8 mouse cellular contexts compared by ENCODE assay signal in the genomic region with DNA sequence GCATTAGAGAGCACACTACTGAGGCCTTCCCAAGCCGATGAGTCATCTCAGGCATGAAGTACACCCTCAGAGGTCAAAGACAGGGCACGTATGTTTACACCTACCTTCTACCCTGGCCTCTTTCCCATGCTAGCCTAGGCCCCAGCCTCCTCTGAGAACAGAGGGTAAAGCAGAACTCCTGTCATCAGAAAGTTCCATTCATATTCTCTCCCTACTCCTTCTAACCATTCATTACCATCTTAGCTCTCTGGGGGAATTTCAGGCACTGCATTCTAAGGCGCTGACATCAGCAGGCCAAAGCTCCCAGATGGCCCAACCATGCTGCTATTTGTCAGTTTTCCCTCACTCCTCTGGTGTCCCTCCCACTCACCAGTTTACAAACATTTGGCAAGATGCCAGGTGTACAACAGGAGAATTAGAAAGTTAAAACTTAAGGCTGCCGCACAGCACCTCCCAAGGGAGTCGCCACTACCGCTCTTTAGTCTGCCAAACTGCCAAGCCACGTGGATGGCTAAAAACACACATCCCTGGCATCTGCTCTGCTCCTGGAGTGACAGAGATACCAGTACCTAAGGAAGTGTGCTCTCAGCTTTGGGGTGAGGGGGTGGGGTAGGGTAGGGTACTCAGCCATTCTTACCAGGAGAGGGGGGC. TPM values are rescaled to one million over a fixed set of nuclear protein-coding genes. Genes with fewer than 3 reads are reported as not detected.
A peak's percentile ranks its signal among the peaks of the same experiment; 100 is the strongest.
DNase-seq lines count a peak whose midpoint lies in the region; ATAC-seq and TF ChIP-seq lines count a peak whose summit lies in the region.

No protein-coding gene starts in this region.

- peaks cover 81% of the 10 kb centered on the region for H3K36me3 ChIP-seq in liver, adult 2 months (ENCODE audit: control insufficient read depth, insufficient read depth, low read length)
- peaks cover 97% of the 10 kb centered on the region for H3K36me3 ChIP-seq in liver, embryonic 16.5 days (ENCODE audit: control insufficient read depth, insufficient read depth)
- H3K36me3 ChIP-seq in hindbrain, embryonic 14.5 days (replicated peaks; ENCODE audit: control insufficient read depth, insufficient read depth) = peaks cover 100% of the 10 kb centered on the region

- H3K9ac ChIP-seq in liver, adult 2 months (ENCODE audit: low read depth, low read length) = no peak overlapping the region
- no peak overlapping the region for H3K9ac ChIP-seq in liver, embryonic 16.5 days (ENCODE audit: low read depth, low read length)
- H3K9ac ChIP-seq in hindbrain, embryonic 14.5 days = no peak overlapping the region

- no peaks in the 10 kb centered on the region for H3K27me3 ChIP-seq in liver, adult 2 months (ENCODE audit: control insufficient read depth, insufficient read depth, low read length)
- no peaks in the 10 kb centered on the region for H3K27me3 ChIP-seq in liver, embryonic 16.5 days (ENCODE audit: control insufficient read depth, insufficient read depth, low read depth, low read length)
- no peaks in the 10 kb centered on the region for H3K27me3 ChIP-seq in hindbrain, embryonic 14.5 days (ENCODE audit: control insufficient read depth, insufficient read depth, low read length)

- H3K9me3 ChIP-seq in liver, embryonic 16.5 days (replicated peaks; ENCODE audit: control insufficient read depth, low read length) = no peaks in the 10 kb centered on the region
- H3K9me3 ChIP-seq in hindbrain, embryonic 14.5 days (ENCODE audit: control insufficient read depth, low read length) = no peaks in the 10 kb centered on the region

- H3K4me1 ChIP-seq in liver, adult 2 months (ENCODE audit: control insufficient read depth, insufficient read depth, low read length) = peaks cover 11% of the 10 kb centered on the region
- peaks cover 5% of the 10 kb centered on the region; the same call in 1 of the 2 replicates for H3K4me1 ChIP-seq in liver, embryonic 16.5 days (ENCODE audit: control insufficient read depth, low read depth, low read length)
- H3K4me1 ChIP-seq in hindbrain, embryonic 14.5 days (replicated peaks; ENCODE audit: control insufficient read depth, insufficient read depth, low read length) = no peaks in the 10 kb centered on the region

- peak overlapping the region; percentile 13; the same call in 1 of the 2 replicates for H3K27ac ChIP-seq in liver, adult 2 months (replicated peaks; ENCODE audit: insufficient read depth, low read depth, low read length)
- H3K27ac ChIP-seq in liver, embryonic 16.5 days (ENCODE audit: low read length) = no peak overlapping the region
- no peak overlapping the region for H3K27ac ChIP-seq in hindbrain, embryonic 14.5 days

- DNase-seq in liver, adult 2 months (ENCODE audit: extremely low read depth, low read depth, low spot score) = peak; percentile 80
- no peak for DNase-seq in liver
- peak; percentile 33 for DNase-seq in heart, adult 8-10 months (ENCODE audit: low spot score)
- DNase-seq in cerebellum, adult 11-12 months = no peak
- DNase-seq in hindbrain, embryonic 14.5 days (ENCODE audit: low spot score) = no peak
- no peak for DNase-seq in thymus, postnatal 0 days (ENCODE audit: low spot score)

- no peaks in the 10 kb centered on the region for H3K79me2 ChIP-seq in liver, adult 2 months (ENCODE audit: control insufficient read depth, insufficient read depth, low read length)

- H3K4me3 ChIP-seq in liver, adult 2 months (ENCODE audit: insufficient read depth, low read depth, low read length) = no peak overlapping the region
- H3K4me3 ChIP-seq in liver, embryonic 16.5 days (ENCODE audit: low read depth, low read length) = no peak overlapping the region
- H3K4me3 ChIP-seq in hindbrain, embryonic 14.5 days (replicated peaks; ENCODE audit: low read length) = no peak overlapping the region

- TF ChIP-seq CTCF in liver, adult 2 months (IDR thresholded peaks at IDR 0.05; ENCODE audit: low read depth, low read length) = no peak

- TF ChIP-seq POLR2A in liver, adult 2 months (IDR thresholded peaks at IDR 0.05; ENCODE audit: extremely low read depth, insufficient read depth, low read length) = no peak

- peak; percentile 72 for ATAC-seq in activated CD4-positive, CD25-positive, alpha-beta regulatory T cell, adult 4 months
- ATAC-seq in liver, embryonic 16.5 days (ENCODE audit: low read depth) = peak; percentile 62
- no peak for ATAC-seq in hindbrain, embryonic 14.5 days (ENCODE audit: low FRiP score)

- H3K4me2 ChIP-seq in liver, embryonic 16.5 days (ENCODE audit: low read depth, low read length) = no peak overlapping the region
- no peak overlapping the region for H3K4me2 ChIP-seq in hindbrain, embryonic 14.5 days (replicated peaks)

- 17% methylated on average over 7 of the region's 7 CpGs for WGBS in liver, adult 2 months
- WGBS in liver, embryonic 16.5 days (ENCODE audit: insufficient replicate concordance) = 79% methylated on average over 7 of the region's 7 CpGs
- WGBS in hindbrain, embryonic 14.5 days = 57% methylated on average over 7 of the region's 7 CpGs

RNA-seq across cellular contexts. Expression of a gene that starts 16.1 kb away (rescaled TPM):
- total RNA-seq in liver, adult 2 months (2014; rRNA removed) = 5.9 and 6.4 TPM in 2 replicates
- polyA plus RNA-seq in liver, adult 2 months (2012; rRNA removed) = 5.9 and 7.5 TPM in 2 replicates
- polyA plus RNA-seq in activated CD4-positive, CD25-positive, alpha-beta regulatory T cell, adult 4 months (2017; shearing (Covaris generic)) = 10 to 100 TPM; 10.6 to 11.9 TPM
- total RNA-seq in heart, adult 8-10 months (2022) = 10 to 100 TPM in 3 of 4 experiments, 1 to 10 TPM in 1; 9.2 to 13.8 (median 13.2) TPM
- 6.0 and 6.7 TPM in 2 replicates for polyA plus RNA-seq in liver, embryonic 16.5 days (2015; fragmentation: Nextera tagmentation; extraction: Ambion mirVana)
- polyA plus RNA-seq in hindbrain, embryonic 14.5 days (2014; fragmentation: Nextera tagmentation; extraction: Ambion mirVana) = 9.9 and 10.1 TPM in 2 replicates
- polyA plus RNA-seq in thymus, postnatal 0 days (2015; fragmentation: Nextera tagmentation; extraction: Ambion mirVana) = 18.6 and 19.4 TPM in 2 replicates

RNA-seq across cellular contexts. Expression of a gene that starts 38.6 kb away (rescaled TPM):
- 8.9 and 15.5 TPM in 2 replicates for total RNA-seq in liver, adult 2 months (2014; rRNA removed)
- polyA plus RNA-seq in liver, adult 2 months (2012; rRNA removed) = 18.5 and 21.3 TPM in 2 replicates
- 10 to 100 TPM; 25.8 to 28.8 TPM for polyA plus RNA-seq in activated CD4-positive, CD25-positive, alpha-beta regulatory T cell, adult 4 months (2017; shearing (Covaris generic))
- 10 to 100 TPM; 16.1 to 24.3 (median 22.1) TPM for total RNA-seq in heart, adult 8-10 months (2022)
- 0.79 and 1.1 TPM in 2 replicates for polyA plus RNA-seq in liver, embryonic 16.5 days (2015; fragmentation: Nextera tagmentation; extraction: Ambion mirVana)
- 3.0 and 3.9 TPM in 2 replicates for polyA plus RNA-seq in hindbrain, embryonic 14.5 days (2014; fragmentation: Nextera tagmentation; extraction: Ambion mirVana)
- polyA plus RNA-seq in thymus, postnatal 0 days (2015; fragmentation: Nextera tagmentation; extraction: Ambion mirVana) = 6.7 and 10.5 TPM in 2 replicates

Comparison
In these comparisons a context has a peak if more than half of its experiments do, and no peak if none do; other contexts are left out.
1. DNase-seq: peak in liver, adult 2 months (single experiment) and heart, adult 8-10 months (single experiment); none in liver (single experiment), cerebellum, adult 11-12 months (single experiment), hindbrain, embryonic 14.5 days (single experiment) and thymus, postnatal 0 days (single experiment).